Mouse (Mus musculus): ENCODE results near the gene Itga5. TPM values are rescaled to one million over a fixed set of nuclear protein-coding genes. Genes with fewer than 3 reads are reported as not detected.
A peak's percentile ranks its signal among the peaks of the same experiment; 100 is the strongest.

Gene Itga5
- polyA plus RNA-seq, 1 experiment from 2014 or later, result 7.2 TPM

- H3K9ac ChIP-seq (replicated peaks), result no peak overlapping the region
- H3K4me2 ChIP-seq, result no peak overlapping the region
- WGBS, result 68% methylated on average over 8 of the region's 8 CpGs
- H3K9me3 ChIP-seq (replicated peaks), result no peaks in the 10 kb centered on the region
- H3K4me3 ChIP-seq (replicated peaks), result no peak overlapping the region
- H3K4me1 ChIP-seq, result peaks cover 18% of the 10 kb centered on the region
- H3K27ac ChIP-seq (replicated peaks), result no peak overlapping the region
- H3K36me3 ChIP-seq, result no peaks in the 10 kb centered on the region
- no peak for ATAC-seq (ENCODE audit: low FRiP score)
- H3K27me3 ChIP-seq (replicated peaks), result no peaks in the 10 kb centered on the region
Measured at GRCm38 (mm10) chr15:103376837-103377269, 10.3 kb upstream of the Itga5 start.

GRCm38 (mm10) chr15:103375112-103375800 lies 8.7 kb upstream of the Itga5 start:
- H3K27me3 ChIP-seq (replicated peaks), result no peaks in the 10 kb centered on the region
- 89% methylated on average over 4 of the region's 4 CpGs for WGBS
- H3K4me3 ChIP-seq (replicated peaks), result no peak overlapping the region
- H3K4me1 ChIP-seq, result peaks cover 18% of the 10 kb centered on the region
- H3K4me2 ChIP-seq, result no peak overlapping the region
- no peak overlapping the region for H3K27ac ChIP-seq (replicated peaks)
- no peaks in the 10 kb centered on the region for H3K36me3 ChIP-seq
- H3K9me3 ChIP-seq (replicated peaks), result no peaks in the 10 kb centered on the region
- no peak for ATAC-seq (ENCODE audit: low FRiP score)
- H3K9ac ChIP-seq (replicated peaks), result no peak overlapping the region

- no peak overlapping the region for H3K4me2 ChIP-seq
- H3K9ac ChIP-seq (replicated peaks), result no peak overlapping the region
- H3K27ac ChIP-seq (replicated peaks), result no peak overlapping the region
- H3K4me3 ChIP-seq (replicated peaks), result no peak overlapping the region
- H3K36me3 ChIP-seq, result no peaks in the 10 kb centered on the region
- peaks cover 5% of the 10 kb centered on the region for H3K27me3 ChIP-seq (replicated peaks)
- no peak for ATAC-seq (ENCODE audit: low FRiP score)
- H3K4me1 ChIP-seq, result peaks cover 7% of the 10 kb centered on the region
- no peaks in the 10 kb centered on the region for H3K9me3 ChIP-seq (replicated peaks)
Measured at GRCm38 (mm10) chr15:103372461-103372860, 5.9 kb upstream of the Itga5 start.

GRCm38 (mm10) chr15:103371741-103372140 lies 5.2 kb upstream of the Itga5 start:
- Histone ChIP-seq H3K4me3 (replicated peaks) (no peak overlapping the region), H3K4me1 (peaks cover 6% of the 10 kb centered on the region), H3K4me2 (no peak overlapping the region), H3K27ac (replicated peaks) (no peak overlapping the region), H3K36me3 (no peaks in the 10 kb centered on the region), H3K9me3 (replicated peaks) (no peaks in the 10 kb centered on the region), H3K27me3 (replicated peaks) (peaks cover 12% of the 10 kb centered on the region), H3K9ac (replicated peaks) (no peak overlapping the region)
- WGBS, result 100% methylated on average over 1 of the region's 1 CpGs
- no peak for ATAC-seq (ENCODE audit: low FRiP score)

- H3K4me2 ChIP-seq, result no peak overlapping the region
- H3K27ac ChIP-seq (replicated peaks), result no peak overlapping the region
- peaks cover 9% of the 10 kb centered on the region for H3K4me1 ChIP-seq
- 41% methylated on average over 2 of the region's 2 CpGs for WGBS
- H3K9me3 ChIP-seq (replicated peaks), result no peaks in the 10 kb centered on the region
- no peaks in the 10 kb centered on the region for H3K36me3 ChIP-seq
- H3K4me3 ChIP-seq (replicated peaks), result no peak overlapping the region
- no peak for ATAC-seq (ENCODE audit: low FRiP score)
- H3K9ac ChIP-seq (replicated peaks), result no peak overlapping the region
- peaks cover 15% of the 10 kb centered on the region for H3K27me3 ChIP-seq (replicated peaks)
Measured at GRCm38 (mm10) chr15:103371208-103371607, 4.6 kb upstream of the Itga5 start.

GRCm38 (mm10) chr15:103370462-103370861 lies 3.9 kb upstream of the Itga5 start:
- 53% methylated on average over 4 of the region's 4 CpGs for WGBS
- Histone ChIP-seq H3K4me3 (replicated peaks) (no peak overlapping the region), H3K27ac (replicated peaks) (no peak overlapping the region), H3K4me2 (no peak overlapping the region), H3K9me3 (replicated peaks) (no peaks in the 10 kb centered on the region), H3K36me3 (no peaks in the 10 kb centered on the region), H3K4me1 (peaks cover 16% of the 10 kb centered on the region), H3K9ac (replicated peaks) (no peak overlapping the region), H3K27me3 (replicated peaks) (peaks cover 17% of the 10 kb centered on the region)
- no peak for ATAC-seq (ENCODE audit: low FRiP score)

GRCm38 (mm10) chr15:103369123-103369522 lies 2.6 kb upstream of the Itga5 start:
- no peak for ATAC-seq (ENCODE audit: low FRiP score)
- 73% methylated on average over 1 of the region's 1 CpGs for WGBS
- H3K27me3 ChIP-seq (replicated peaks), result peaks cover 22% of the 10 kb centered on the region

GRCm38 (mm10) chr15:103368179-103368940 lies 1.8 kb upstream of the Itga5 start:
- Histone ChIP-seq H3K36me3 (no peaks in the 10 kb centered on the region), H3K27ac (replicated peaks) (no peak overlapping the region), H3K27me3 (replicated peaks) (peaks cover 22% of the 10 kb centered on the region), H3K4me2 (no peak overlapping the region), H3K4me1 (peaks cover 19% of the 10 kb centered on the region), H3K9ac (replicated peaks) (no peak overlapping the region), H3K4me3 (replicated peaks) (no peak overlapping the region), H3K9me3 (replicated peaks) (no peaks in the 10 kb centered on the region)
- ATAC-seq (ENCODE audit: low FRiP score), result no peak
- 85% methylated on average over 4 of the region's 4 CpGs for WGBS

More at GRCm38 (mm10) chr15:103369123-103369522, 2.6 kb upstream of the Itga5 start:
- Histone ChIP-seq H3K36me3 (no peaks in the 10 kb centered on the region), H3K9ac (replicated peaks) (no peak overlapping the region), H3K4me3 (replicated peaks) (no peak overlapping the region), H3K9me3 (replicated peaks) (no peaks in the 10 kb centered on the region), H3K27ac (replicated peaks) (no peak overlapping the region), H3K4me2 (no peak overlapping the region), H3K4me1 (peaks cover 19% of the 10 kb centered on the region)

GRCm38 (mm10) chr15:103365471-103366375 lies 840 bp downstream of the Itga5 start:
- Histone ChIP-seq H3K9me3 (replicated peaks) (no peaks in the 10 kb centered on the region), H3K4me1 (peaks cover 19% of the 10 kb centered on the region), H3K36me3 (no peaks in the 10 kb centered on the region), H3K4me3 (replicated peaks) (peak overlapping the region; percentile 49), H3K4me2 (peak overlapping the region; percentile 91), H3K27me3 (replicated peaks) (peaks cover 22% of the 10 kb centered on the region), H3K27ac (replicated peaks) (0 out of 2 replicates have a peak overlapping the region, but pooled peaks have one; percentile 19), H3K9ac (replicated peaks) (peak overlapping the region; percentile 52)
- WGBS, result under 1% methylated on average over 51 of the region's 51 CpGs
- peak; percentile 33; the same call in 1 of the 2 replicates for ATAC-seq (ENCODE audit: low FRiP score)

GRCm38 (mm10) chr15:103364761-103365160 lies 1.8 kb downstream of the Itga5 start:
- ATAC-seq (ENCODE audit: low FRiP score), result no peak
- peak overlapping the region; percentile 49 for H3K4me3 ChIP-seq (replicated peaks)

GRCm38 (mm10) chr15:103363809-103364208 lies 2.8 kb downstream of the Itga5 start:
- no peak overlapping the region for H3K27ac ChIP-seq (replicated peaks)
- peaks cover 22% of the 10 kb centered on the region for H3K4me1 ChIP-seq
- H3K4me2 ChIP-seq, result no peak overlapping the region
- no peak overlapping the region for H3K9ac ChIP-seq (replicated peaks)
- ATAC-seq (ENCODE audit: low FRiP score), result no peak
- no peaks in the 10 kb centered on the region for H3K36me3 ChIP-seq
- 68% methylated on average over 1 of the region's 1 CpGs for WGBS
- no peak overlapping the region for H3K4me3 ChIP-seq (replicated peaks)
- no peaks in the 10 kb centered on the region for H3K9me3 ChIP-seq (replicated peaks)
- peaks cover 22% of the 10 kb centered on the region for H3K27me3 ChIP-seq (replicated peaks)

More at GRCm38 (mm10) chr15:103364761-103365160, 1.8 kb downstream of the Itga5 start:
- Histone ChIP-seq H3K27me3 (replicated peaks) (peaks cover 22% of the 10 kb centered on the region), H3K27ac (replicated peaks) (no peak overlapping the region), H3K4me2 (peak overlapping the region; percentile 91), H3K9ac (replicated peaks) (no peak overlapping the region), H3K4me1 (peaks cover 19% of the 10 kb centered on the region), H3K9me3 (replicated peaks) (no peaks in the 10 kb centered on the region), H3K36me3 (no peaks in the 10 kb centered on the region)
- 65% methylated on average over 4 of the region's 4 CpGs for WGBS

All from neural tube, embryonic 15.5 days (tissue).